Mouse (Mus musculus): ENCODE results near the gene Arhgap11a. TPM values are rescaled to one million over a fixed set of nuclear protein-coding genes. Genes with fewer than 3 reads are reported as not detected.

Gene Arhgap11a
- polyA plus RNA-seq, 1 experiment: 1.9 TPM

GRCm38 (mm10) chr2:113821176-113821734, 27.2 kb downstream of the Arhgap11a start:
- Histone ChIP-seq H3K4me3 (replicated peaks) (no peak overlapping the region), H3K4me1 (ENCODE audit: control insufficient read depth) (no peaks in the 10 kb centered on the region), H3K27me3 (ENCODE audit: control insufficient read depth) (no peaks in the 10 kb centered on the region), H3K9me3 (ENCODE audit: control insufficient read depth, low read length) (no peaks in the 10 kb centered on the region), H3K36me3 (ENCODE audit: control insufficient read depth) (peaks cover 30% of the 10 kb centered on the region)
- no peak for TF ChIP-seq TAL1 (IDR thresholded peaks at IDR 0.05; ENCODE audit: low read length)
- TF ChIP-seq GATA1 (IDR thresholded peaks at IDR 0.05; ENCODE audit: low read length): no peak

- H3K9me3 ChIP-seq (ENCODE audit: control insufficient read depth, low read length): no peaks in the 10 kb centered on the region
- no peak overlapping the region for H3K4me3 ChIP-seq (replicated peaks)
- H3K4me1 ChIP-seq (ENCODE audit: control insufficient read depth): no peaks in the 10 kb centered on the region
- TF ChIP-seq GATA1 (IDR thresholded peaks at IDR 0.05; ENCODE audit: low read length) (no peak), TAL1 (IDR thresholded peaks at IDR 0.05; ENCODE audit: low read length) (no peak)
- H3K36me3 ChIP-seq (ENCODE audit: control insufficient read depth): peaks cover 20% of the 10 kb centered on the region
- H3K27me3 ChIP-seq (ENCODE audit: control insufficient read depth): no peaks in the 10 kb centered on the region
These were observed 28.3 kb downstream of the Arhgap11a start for GRCm38 (mm10) chr2:113820117-113820516.

GRCm38 (mm10) chr2:113817681-113818606, 30.5 kb downstream of the Arhgap11a start:
- Histone ChIP-seq H3K4me1 (ENCODE audit: control insufficient read depth) (no peaks in the 10 kb centered on the region), H3K9me3 (ENCODE audit: control insufficient read depth, low read length) (no peaks in the 10 kb centered on the region), H3K4me3 (replicated peaks) (no peak overlapping the region), H3K36me3 (ENCODE audit: control insufficient read depth) (peaks cover 9% of the 10 kb centered on the region), H3K27me3 (ENCODE audit: control insufficient read depth) (no peaks in the 10 kb centered on the region)
- no peak for TF ChIP-seq TAL1 (IDR thresholded peaks at IDR 0.05; ENCODE audit: low read length)
- TF ChIP-seq GATA1 (IDR thresholded peaks at IDR 0.05; ENCODE audit: low read length): no peak

- Histone ChIP-seq H3K36me3 (ENCODE audit: control insufficient read depth) (no peaks in the 10 kb centered on the region), H3K4me1 (ENCODE audit: control insufficient read depth) (no peaks in the 10 kb centered on the region), H3K9me3 (ENCODE audit: control insufficient read depth, low read length) (no peaks in the 10 kb centered on the region), H3K27me3 (ENCODE audit: control insufficient read depth) (no peaks in the 10 kb centered on the region), H3K4me3 (replicated peaks) (no peak overlapping the region)
- TF ChIP-seq TAL1 (IDR thresholded peaks at IDR 0.05; ENCODE audit: low read length) (no peak), GATA1 (IDR thresholded peaks at IDR 0.05; ENCODE audit: low read length) (no peak)
These were observed 40.8 kb downstream of the Arhgap11a start for GRCm38 (mm10) chr2:113807640-113808039.

- TF ChIP-seq TAL1 (IDR thresholded peaks at IDR 0.05; ENCODE audit: low read length) (no peak), GATA1 (IDR thresholded peaks at IDR 0.05; ENCODE audit: low read length) (no peak)
- Histone ChIP-seq H3K4me1 (ENCODE audit: control insufficient read depth) (no peaks in the 10 kb centered on the region), H3K9me3 (ENCODE audit: control insufficient read depth, low read length) (no peaks in the 10 kb centered on the region), H3K27me3 (ENCODE audit: control insufficient read depth) (no peaks in the 10 kb centered on the region), H3K36me3 (ENCODE audit: control insufficient read depth) (no peaks in the 10 kb centered on the region), H3K4me3 (replicated peaks) (no peak overlapping the region)
These were observed 41.4 kb downstream of the Arhgap11a start for GRCm38 (mm10) chr2:113806851-113807577.

GRCm38 (mm10) chr2:113805765-113806164, 42.7 kb downstream of the Arhgap11a start:
- TF ChIP-seq TAL1 (IDR thresholded peaks at IDR 0.05; ENCODE audit: low read length) (no peak), GATA1 (IDR thresholded peaks at IDR 0.05; ENCODE audit: low read length) (no peak)
- Histone ChIP-seq H3K9me3 (ENCODE audit: control insufficient read depth, low read length) (no peaks in the 10 kb centered on the region), H3K4me3 (replicated peaks) (no peak overlapping the region), H3K4me1 (ENCODE audit: control insufficient read depth) (no peaks in the 10 kb centered on the region), H3K36me3 (ENCODE audit: control insufficient read depth) (no peaks in the 10 kb centered on the region), H3K27me3 (ENCODE audit: control insufficient read depth) (no peaks in the 10 kb centered on the region)

GRCm38 (mm10) chr2:113803753-113804152, 44.7 kb downstream of the Arhgap11a start:
- Histone ChIP-seq H3K27me3 (ENCODE audit: control insufficient read depth) (no peaks in the 10 kb centered on the region), H3K4me3 (replicated peaks) (no peak overlapping the region)
- TF ChIP-seq GATA1 (IDR thresholded peaks at IDR 0.05; ENCODE audit: low read length) (no peak), TAL1 (IDR thresholded peaks at IDR 0.05; ENCODE audit: low read length) (no peak)

GRCm38 (mm10) chr2:113800846-113801245, 47.6 kb downstream of the Arhgap11a start:
- Histone ChIP-seq H3K27me3 (ENCODE audit: control insufficient read depth) (no peaks in the 10 kb centered on the region), H3K4me1 (ENCODE audit: control insufficient read depth) (no peaks in the 10 kb centered on the region), H3K4me3 (replicated peaks) (no peak overlapping the region), H3K9me3 (ENCODE audit: control insufficient read depth, low read length) (no peaks in the 10 kb centered on the region), H3K36me3 (ENCODE audit: control insufficient read depth) (no peaks in the 10 kb centered on the region)
- no peak for TF ChIP-seq GATA1 (IDR thresholded peaks at IDR 0.05; ENCODE audit: low read length)
- no peak for TF ChIP-seq TAL1 (IDR thresholded peaks at IDR 0.05; ENCODE audit: low read length)

More at GRCm38 (mm10) chr2:113803753-113804152, 44.7 kb downstream of the Arhgap11a start:
- Histone ChIP-seq H3K4me1 (ENCODE audit: control insufficient read depth) (no peaks in the 10 kb centered on the region), H3K9me3 (ENCODE audit: control insufficient read depth, low read length) (no peaks in the 10 kb centered on the region), H3K36me3 (ENCODE audit: control insufficient read depth) (no peaks in the 10 kb centered on the region)

- no peaks in the 10 kb centered on the region for H3K27me3 ChIP-seq (ENCODE audit: control insufficient read depth)
- no peaks in the 10 kb centered on the region for H3K4me1 ChIP-seq (ENCODE audit: control insufficient read depth)
- no peak overlapping the region for H3K4me3 ChIP-seq (replicated peaks)
- no peaks in the 10 kb centered on the region for H3K36me3 ChIP-seq (ENCODE audit: control insufficient read depth)
- H3K9me3 ChIP-seq (ENCODE audit: control insufficient read depth, low read length): no peaks in the 10 kb centered on the region
- TF ChIP-seq TAL1 (IDR thresholded peaks at IDR 0.05; ENCODE audit: low read length) (no peak), GATA1 (IDR thresholded peaks at IDR 0.05; ENCODE audit: low read length) (no peak)
These were observed 49.9 kb downstream of the Arhgap11a start for GRCm38 (mm10) chr2:113798605-113799004.
